Mouse (Mus musculus) subcutaneous adipose tissue, adult 2 months (tissue): ENCODE measurements around the gene March8. TPM values are rescaled to one million over a fixed set of nuclear protein-coding genes. Genes with fewer than 3 reads are reported as not detected.

Experiments
- polyA plus RNA-seq: library from polyadenylated mRNA; depleted of rRNA; stranded (reverse); fragments of >200 nt; gene quantifications from 2 replicates; pipeline ENCODE4 v1.2.3, GENCODE M21; 2012; ENCODE audit warnings: low replicate concordance; rRNA removed

The March8 gene
- 52.3 and 78.7 TPM in 2 replicates for polyA plus RNA-seq

GRCm38 (mm10) chr6:116337835-116338501, at the start of gene March8:
Gene March8, plus strand, starts transcription at chr6:116338024.

Other genes with a start within 250 kb of the March8 start
- 15.1 and 17.9 TPM in 2 replicates for gene Tmcc1, start 144.5 kb upstream of the March8 start, polyA plus RNA-seq
- 65.9 and 74.6 TPM in 2 replicates for gene Washc2, start 130.0 kb upstream of the March8 start, polyA plus RNA-seq
- gene Zfand4, start 73.8 kb upstream of the March8 start, polyA plus RNA-seq = 0.27 and 0.96 TPM in 2 replicates
- gene Alox5, start 123.2 kb downstream of the March8 start, polyA plus RNA-seq = 5.1 and 7.0 TPM in 2 replicates
- not detected in 2 replicates for gene Olfr211, start 151.1 kb downstream of the March8 start, polyA plus RNA-seq
- not detected in 2 replicates for gene Olfr212, start 168.5 kb downstream of the March8 start, polyA plus RNA-seq
- not detected in 2 replicates for gene Olfr213, start 200.4 kb downstream of the March8 start, polyA plus RNA-seq
- gene Gm5580, start 213.1 kb downstream of the March8 start, polyA plus RNA-seq = 0.13 and 0.22 TPM in 2 replicates
- gene Olfr214, start 216.2 kb downstream of the March8 start, polyA plus RNA-seq = not detected in 2 replicates
- not detected in 2 replicates for gene Olfr215, start 246.2 kb downstream of the March8 start, polyA plus RNA-seq